Mouse (Mus musculus) bone marrow macrophage, adult 2 months (primary cell): ENCODE data around the gene Cdc6.

Source experiments
- CTCF ChIP-seq: IDR thresholded peaks from 2 replicates; pipeline ENCODE4 v1.5.1; 2012; ENCODE audit warnings: low read depth, mild to moderate bottlenecking, low read length, moderate library complexity
- POLR2A ChIP-seq: IDR thresholded peaks from 2 replicates; pipeline ENCODE4 v1.6.1; 2012; ENCODE audit warnings: mild to moderate bottlenecking, low read depth, low read length, borderline replicate concordance

GRCm38 (mm10) chr11:98953835-98954320, 46.3 kb downstream of the Cdc6 start:
- no peak for TF ChIP-seq POLR2A
- no peak for TF ChIP-seq CTCF
